Mouse (Mus musculus) G1E (cell line): Measurements from ENCODE around the gene D430041D05Rik. TPM values are rescaled to one million over a fixed set of nuclear protein-coding genes. Genes with fewer than 3 reads are reported as not detected.
A peak's percentile ranks its signal among the peaks of the same experiment; 100 is the strongest.

Source experiments
- ATAC-seq: 2 replicates; pipeline ENCODE4 v1.8.0; 2016; ENCODE audit warnings: mild to moderate bottlenecking; ENCODE audit not compliant: insufficient number of reproducible peaks, poor library complexity, low FRiP score, severe bottlenecking; ENCODE audit errors: extremely low read depth
- DNase-seq: peaks from one replicate; pipeline ENCODE4 v3.0.0; 2012; ENCODE audit warnings: low spot score
- H3K27me3 ChIP-seq: 2 replicates; pipeline ENCODE4 v1.6.1; 2012; ENCODE audit warnings: mild to moderate bottlenecking, low read length, inconsistent platforms; ENCODE audit not compliant: insufficient read depth
- H3K36me3 ChIP-seq: replicated peaks from 2 replicates; pipeline ENCODE3; 2012; ENCODE audit warnings: mild to moderate bottlenecking, inconsistent platforms
- H3K4me1 ChIP-seq: 2 replicates; pipeline ENCODE4 v1.6.1; 2012; ENCODE audit warnings: low read depth, low read length, inconsistent platforms, mixed read lengths; ENCODE audit not compliant: insufficient read depth
- H3K4me3 ChIP-seq: 2 replicates; pipeline ENCODE4 v1.5.1; 2012; ENCODE audit warnings: low read depth, mild to moderate bottlenecking, inconsistent platforms, low read length, moderate library complexity, mixed read lengths
- H3K9me3 ChIP-seq: replicated peaks from 2 replicates; pipeline ENCODE4 v1.6.1; 2012; ENCODE audit warnings: inconsistent platforms
- CTCF ChIP-seq: IDR thresholded peaks from 2 replicates; pipeline ENCODE4 v1.5.1; 2012; ENCODE audit warnings: low read depth, low read length, inconsistent platforms, mixed read lengths
- GATA1 ChIP-seq: IDR thresholded peaks from 2 replicates; pipeline ENCODE4 v1.6.1; 2012; ENCODE audit warnings: borderline replicate concordance, low read length, inconsistent platforms, mixed read lengths
- GATA2 ChIP-seq: IDR thresholded peaks from 2 replicates; pipeline ENCODE4 v1.6.1; 2012; ENCODE audit warnings: low read depth, low read length, inconsistent platforms, borderline replicate concordance
- POLR2AphosphoS5 ChIP-seq: IDR thresholded peaks from 2 replicates; pipeline ENCODE4 v1.6.1; 2012; ENCODE audit warnings: low read depth, low read length, inconsistent platforms; ENCODE audit not compliant: insufficient replicate concordance
- TAL1 ChIP-seq: conservative IDR thresholded peaks from 2 replicates; pipeline ENCODE4 v1.6.1; 2012; ENCODE audit warnings: low read depth, low read length, inconsistent platforms, mixed read lengths
- polyA plus RNA-seq: library from polyadenylated mRNA; stranded (reverse); fragments of >175 nt; gene quantifications from 2 replicates; pipeline ENCODE4 v1.2.3, GENCODE M21; 2012
- total RNA-seq, 2 experiments: library from RNA; stranded (forward) in 1 of 2; stranded (reverse) in 1 of 2; fragments of 200-1000 nt in 1 of 2; fragments of >200 nt in 1 of 2; fragmentation: Nextera tagmentation in 1 of 2; gene quantifications; 2 replicates each; pipeline ENCODE4 v1.2.3; 2014 to 2017

The D430041D05Rik gene
- total and polyA plus RNA-seq, 3 experiments: 0.01 to 0.22 TPM; not detected in 1

- DNase-seq: no peak
- Histone ChIP-seq H3K27me3 (peaks cover 51% of the 10 kb centered on the region), H3K4me3 (no peak overlapping the region), H3K4me1 (peaks cover 49% of the 10 kb centered on the region), H3K36me3 (no peaks in the 10 kb centered on the region), H3K9me3 (no peaks in the 10 kb centered on the region)
- no peak for TF ChIP-seq GATA2
- no peak for TF ChIP-seq GATA1
- TF ChIP-seq CTCF: no peak
- no peak for TF ChIP-seq POLR2AphosphoS5
- no peak for TF ChIP-seq TAL1
- ATAC-seq: no peak
Observed at GRCm38 (mm10) chr2:104132266-104132859, 278.4 kb downstream of the D430041D05Rik start.

GRCm38 (mm10) chr2:104130969-104131368, 279.8 kb downstream of the D430041D05Rik start:
- DNase-seq (no peak), ATAC-seq (no peak)
- Histone ChIP-seq H3K27me3 (peaks cover 50% of the 10 kb centered on the region), H3K9me3 (no peaks in the 10 kb centered on the region), H3K4me3 (no peak overlapping the region), H3K4me1 (peaks cover 43% of the 10 kb centered on the region), H3K36me3 (no peaks in the 10 kb centered on the region)
- no peak for TF ChIP-seq GATA2
- no peak for TF ChIP-seq TAL1
- no peak for TF ChIP-seq GATA1
- TF ChIP-seq POLR2AphosphoS5: no peak
- TF ChIP-seq CTCF: no peak

GRCm38 (mm10) chr2:104130165-104130564, 280.6 kb downstream of the D430041D05Rik start:
- no peak overlapping the region for H3K4me3 ChIP-seq
- TF ChIP-seq POLR2AphosphoS5 (no peak), CTCF (no peak), GATA2 (no peak)
- ATAC-seq (no peak), DNase-seq (no peak)
- no peaks in the 10 kb centered on the region for H3K9me3 ChIP-seq
- peaks cover 52% of the 10 kb centered on the region for H3K27me3 ChIP-seq
- no peaks in the 10 kb centered on the region for H3K36me3 ChIP-seq
- H3K4me1 ChIP-seq: peaks cover 41% of the 10 kb centered on the region

GRCm38 (mm10) chr2:104128803-104129531, 281.8 kb downstream of the D430041D05Rik start:
- ATAC-seq: no peak
- no peaks in the 10 kb centered on the region for H3K9me3 ChIP-seq
- H3K36me3 ChIP-seq: no peaks in the 10 kb centered on the region
- no peak for DNase-seq
- H3K27me3 ChIP-seq: peaks cover 52% of the 10 kb centered on the region
- H3K4me3 ChIP-seq: no peak overlapping the region
- H3K4me1 ChIP-seq: peaks cover 40% of the 10 kb centered on the region
- no peak for TF ChIP-seq TAL1
- no peak for TF ChIP-seq GATA1
- TF ChIP-seq GATA2: no peak
- no peak for TF ChIP-seq CTCF
- TF ChIP-seq POLR2AphosphoS5: no peak

- no peaks in the 10 kb centered on the region for H3K9me3 ChIP-seq
- peak overlapping the region; percentile 76; the same call in 1 of the 2 replicates for H3K4me3 ChIP-seq
- peaks cover 25% of the 10 kb centered on the region for H3K27me3 ChIP-seq
Observed at GRCm38 (mm10) chr2:104124071-104124470, 286.7 kb downstream of the D430041D05Rik start.

GRCm38 (mm10) chr2:104123540-104123939, 287.3 kb downstream of the D430041D05Rik start:
- TF ChIP-seq TAL1 (peak; percentile 45; the same call in 1 of the 2 replicates), CTCF (no peak)
- ATAC-seq (peak; percentile 51), DNase-seq (peak; percentile 49)
- Histone ChIP-seq H3K4me1 (peaks cover 40% of the 10 kb centered on the region), H3K9me3 (no peaks in the 10 kb centered on the region), H3K36me3 (no peaks in the 10 kb centered on the region), H3K27me3 (peaks cover 20% of the 10 kb centered on the region), H3K4me3 (peak overlapping the region; percentile 76; the same call in 1 of the 2 replicates)

More at GRCm38 (mm10) chr2:104124071-104124470, 286.7 kb downstream of the D430041D05Rik start:
- DNase-seq (no peak), ATAC-seq (no peak)
- Histone ChIP-seq H3K36me3 (no peaks in the 10 kb centered on the region), H3K4me1 (peaks cover 40% of the 10 kb centered on the region)
- 0 out of 2 replicates have a peak, but pooled peaks have one; percentile 2 for TF ChIP-seq TAL1
- TF ChIP-seq CTCF: no peak
- TF ChIP-seq GATA1: no peak
